23 mouse cellular contexts compared by ENCODE assay signal in the genomic region with DNA sequence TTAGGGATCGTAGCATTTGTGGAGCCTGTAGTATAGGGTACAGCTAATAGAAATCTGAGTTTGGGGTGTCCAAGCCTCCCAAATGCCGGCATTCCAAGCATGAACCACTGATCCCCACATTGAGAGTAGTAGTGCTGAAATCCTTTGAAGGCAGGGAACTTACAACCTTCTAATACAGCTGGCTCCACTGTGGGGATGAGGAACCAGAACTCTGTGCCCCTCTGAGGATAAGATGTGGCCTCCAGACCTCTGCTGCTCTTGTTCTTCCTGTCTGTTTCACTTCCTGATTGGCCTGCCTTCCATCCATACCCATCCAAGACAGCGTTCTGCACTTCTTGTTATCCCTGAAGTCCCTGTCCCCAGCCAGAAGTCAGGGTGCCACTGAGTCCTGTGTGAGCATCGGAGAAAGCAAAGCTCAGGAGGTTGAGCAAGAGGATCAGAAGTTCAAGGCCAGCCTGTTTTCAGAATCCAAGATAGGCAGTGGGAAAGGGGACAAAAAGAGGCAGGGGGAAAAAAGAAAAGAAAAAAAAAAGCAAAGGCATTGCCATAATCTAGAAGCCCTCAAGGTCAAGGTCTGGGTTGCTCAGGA. TPM values are rescaled to one million over a fixed set of nuclear protein-coding genes. Genes with fewer than 3 reads are reported as not detected.
DNase-seq lines count a peak whose midpoint lies in the region; ATAC-seq and TF ChIP-seq lines count a peak whose summit lies in the region.
"Had no signal": no experiment of that assay in that cellular context is flagged by ENCODE, and none has a peak within 500 bp of the region (broad histone marks: within the 10 kb centered on the region; RNA-seq: fewer than 3 reads in every experiment).

No protein-coding gene starts in this region.

- intact Hi-C loops in heart, postnatal 36 days (cut with DNase I): no loop called here

- DNase-seq in adrenal gland, adult 2 months: peak; percentile 19
- DNase-seq in adrenal gland, adult 8-10 months: no peak
- DNase-seq in heart, postnatal 0 days (ENCODE audit: low spot score): no peak
- DNase-seq in heart, postnatal 36 days: no peak
- no peak for DNase-seq in midbrain, postnatal 0 days (ENCODE audit: low spot score)
- DNase-seq in midbrain, embryonic 10.5 days (ENCODE audit: low spot score): no peak
- DNase-seq in lung, postnatal 10 days: no peak
- DNase-seq: adrenal gland, postnatal 25 days; B cell, adult 2 months; cerebellum, adult 2 months; embryo, embryonic 11 days; gastrocnemius, postnatal 36 days; heart, adult 2 months; heart, postnatal 10 days had no signal

- H3K27ac ChIP-seq in heart, postnatal 0 days (ENCODE audit: low read depth): no peak overlapping the region
- no peak overlapping the region for H3K27ac ChIP-seq in midbrain, postnatal 0 days (ENCODE audit: low read depth, low read length)
- H3K27ac ChIP-seq in midbrain, embryonic 10.5 days (replicated peaks): no peak overlapping the region
- H3K27ac ChIP-seq: embryonic facial prominence, embryonic 15.5 days; forebrain, embryonic 15.5 days; heart, adult 2 months; hindbrain, embryonic 10.5 days; hindbrain, embryonic 15.5 days had no signal

- H3K36me3 ChIP-seq in heart, postnatal 0 days (replicated peaks; ENCODE audit: control insufficient read depth, insufficient read depth, low read length): no peaks in the 10 kb centered on the region
- H3K36me3 ChIP-seq in midbrain, postnatal 0 days (ENCODE audit: insufficient read depth, low read length): no peaks in the 10 kb centered on the region
- no peaks in the 10 kb centered on the region for H3K36me3 ChIP-seq in midbrain, embryonic 10.5 days
- H3K36me3 ChIP-seq: embryonic facial prominence, embryonic 15.5 days; forebrain, embryonic 15.5 days; G1E; heart, embryonic 12.5 days; hindbrain, embryonic 10.5 days; hindbrain, embryonic 15.5 days had no signal

- no peaks in the 10 kb centered on the region for H3K27me3 ChIP-seq in heart, postnatal 0 days (ENCODE audit: control insufficient read depth, insufficient read depth, low read length)
- H3K27me3 ChIP-seq in midbrain, postnatal 0 days (ENCODE audit: insufficient read depth, low read length): peaks cover 18% of the 10 kb centered on the region; the same call in 1 of the 2 replicates
- H3K27me3 ChIP-seq in midbrain, embryonic 10.5 days (ENCODE audit: low read depth, poor library complexity, severe bottlenecking): peaks cover 56% of the 10 kb centered on the region

- H3K4me1 ChIP-seq in heart, postnatal 0 days (ENCODE audit: control insufficient read depth, insufficient read depth): peaks cover 8% of the 10 kb centered on the region
- peaks cover 7% of the 10 kb centered on the region; the same call in 1 of the 2 replicates for H3K4me1 ChIP-seq in midbrain, postnatal 0 days (ENCODE audit: insufficient read depth, low read length)
- H3K4me1 ChIP-seq in midbrain, embryonic 10.5 days: peaks cover 12% of the 10 kb centered on the region

- H3K9me3 ChIP-seq in heart, postnatal 0 days (replicated peaks; ENCODE audit: control insufficient read depth, low read length): no peaks in the 10 kb centered on the region
- H3K9me3 ChIP-seq in midbrain, postnatal 0 days (ENCODE audit: low read length): no peaks in the 10 kb centered on the region
- H3K9me3 ChIP-seq in midbrain, embryonic 10.5 days (replicated peaks): no peaks in the 10 kb centered on the region
- H3K9me3 ChIP-seq: embryonic facial prominence, embryonic 15.5 days; forebrain, embryonic 15.5 days; G1E; heart, embryonic 12.5 days; hindbrain, embryonic 10.5 days; hindbrain, embryonic 15.5 days had no signal

- 0 out of 2 replicates have a peak overlapping the region, but pooled peaks have one; percentile 92 for H3K4me2 ChIP-seq in heart, postnatal 0 days (ENCODE audit: low read depth, low read length)
- 0 out of 2 replicates have a peak overlapping the region, but pooled peaks have one; percentile 4 for H3K4me2 ChIP-seq in midbrain, postnatal 0 days (ENCODE audit: low read depth, low read length, poor library complexity, severe bottlenecking)
- H3K4me2 ChIP-seq: embryonic facial prominence, embryonic 15.5 days; forebrain, embryonic 15.5 days had no signal

- 69% methylated on average over 4 of the region's 4 CpGs for WGBS in heart, postnatal 0 days
- 84% methylated on average over 4 of the region's 4 CpGs for WGBS in midbrain, postnatal 0 days
- 81% methylated on average over 4 of the region's 4 CpGs for WGBS in midbrain, embryonic 10.5 days

- H3K4me3 ChIP-seq in heart, postnatal 0 days (ENCODE audit: low read depth, low read length): no peak overlapping the region
- no peak overlapping the region for H3K4me3 ChIP-seq in midbrain, postnatal 0 days (ENCODE audit: low read depth, low read length)
- H3K4me3 ChIP-seq in midbrain, embryonic 10.5 days: no peak overlapping the region
- H3K4me3 ChIP-seq: embryonic facial prominence, embryonic 15.5 days; erythroblast, embryonic 14.5 days; forebrain, embryonic 15.5 days; heart, adult 2 months; heart, embryonic 12.5 days; hindbrain, embryonic 10.5 days; hindbrain, embryonic 15.5 days had no signal

- H3K9ac ChIP-seq in heart, postnatal 0 days (replicated peaks; ENCODE audit: low read depth, low read length): no peak overlapping the region
- H3K9ac ChIP-seq in midbrain, postnatal 0 days (replicated peaks; ENCODE audit: low read length, poor library complexity, severe bottlenecking): no peak overlapping the region
- H3K9ac ChIP-seq: embryonic facial prominence, embryonic 15.5 days; forebrain, embryonic 15.5 days; heart, embryonic 12.5 days; hindbrain, embryonic 15.5 days had no signal

- no peak for TF ChIP-seq CTCF in heart, postnatal 0 days (IDR thresholded peaks at IDR 0.05; ENCODE audit: low read depth)
- no peak for TF ChIP-seq CTCF in midbrain, postnatal 0 days (IDR thresholded peaks at IDR 0.05)

- no peak for TF ChIP-seq EP300 in heart, postnatal 0 days (IDR thresholded peaks at IDR 0.05; ENCODE audit: low read depth)

- ATAC-seq in heart, postnatal 0 days (ENCODE audit: insufficient read depth, low read depth): no peak
- no peak for ATAC-seq in midbrain, postnatal 0 days (ENCODE audit: low FRiP score)
- ATAC-seq: CD4-positive, CD25-positive, alpha-beta regulatory T cell, adult 4 months; forebrain, embryonic 15.5 days; inflammation-experienced regulatory T-cells, adult 6 months had no signal

RNA-seq across cellular contexts. Expression of a gene that starts 2.0 kb away (rescaled TPM):
- 10 to 100 TPM; 39.8 to 44.1 TPM for total RNA-seq in adrenal gland, adult 2 months (2021)
- polyA plus RNA-seq in adrenal gland, adult 2 months (2012; rRNA removed): 7.1 and 8.2 TPM in 2 replicates
- total RNA-seq in adrenal gland, adult 8-10 months (2022): 10 to 100 TPM; 44.5 to 54.9 (median 53.3) TPM
- 21.4 and 24.1 TPM in 2 replicates for total RNA-seq in heart, postnatal 0 days (2014; rRNA removed; ENCODE audit: low replicate concordance)
- polyA plus RNA-seq in heart, postnatal 0 days (2015; fragmentation: Nextera tagmentation; extraction: Ambion mirVana): 15.2 and 17.9 TPM in 2 replicates
- 10 to 100 TPM; 27.5 to 37.7 TPM for total RNA-seq in heart, postnatal 36 days (2021)
- 17.0 and 18.6 TPM in 2 replicates for total RNA-seq in midbrain, postnatal 0 days (2014; rRNA removed)
- polyA plus RNA-seq in midbrain, postnatal 0 days (2015; fragmentation: Nextera tagmentation; extraction: Ambion mirVana): 11.1 and 13.3 TPM in 2 replicates
- polyA plus RNA-seq in midbrain, embryonic 10.5 days (2016; fragmentation: Nextera tagmentation; extraction: Ambion mirVana): 1.6 and 1.9 TPM in 2 replicates
